In the genomic region with DNA sequence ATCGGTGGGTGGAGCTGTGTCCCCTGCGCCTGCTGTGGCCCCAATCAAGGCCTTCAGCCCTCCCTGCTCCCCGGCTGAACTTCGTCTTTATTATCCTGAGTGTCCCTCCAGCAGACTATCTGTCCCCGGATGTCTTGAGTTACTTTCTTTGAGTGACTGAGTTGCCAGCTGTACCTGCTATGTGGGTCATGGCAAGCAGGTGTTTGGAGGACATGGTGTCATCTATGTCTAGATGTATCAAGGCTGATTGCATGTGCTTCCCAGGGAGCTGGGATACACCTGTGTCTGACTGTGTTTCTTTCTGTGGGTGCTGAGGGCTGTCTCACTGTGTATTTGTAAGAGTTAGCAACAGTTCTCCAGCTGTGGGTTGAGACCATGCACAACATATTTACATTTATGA, we compare ENCODE assay signal across 8 mouse cellular contexts. TPM values are rescaled to one million over a fixed set of nuclear protein-coding genes. Genes with fewer than 3 reads are reported as not detected.
DNase-seq lines count a peak whose midpoint lies in the region; ATAC-seq lines count a peak whose summit lies in the region.

No protein-coding gene starts in this region.

- H3K27me3 ChIP-seq in lung, embryonic 15.5 days = peaks cover 18% of the 10 kb centered on the region
- H3K27me3 ChIP-seq in forebrain, embryonic 11.5 days (ENCODE audit: control insufficient read depth, insufficient read depth, low read length) = no peaks in the 10 kb centered on the region
- H3K27me3 ChIP-seq in limb, embryonic 12.5 days = peaks cover 12% of the 10 kb centered on the region; the same call in 1 of the 2 replicates

- peak overlapping the region; percentile 95 for H3K4me2 ChIP-seq in lung, embryonic 15.5 days
- H3K4me2 ChIP-seq in forebrain, embryonic 11.5 days (ENCODE audit: low read depth, low read length, severe bottlenecking) = peak overlapping the region; percentile 93
- H3K4me2 ChIP-seq in limb, embryonic 12.5 days = peak overlapping the region; percentile 92

- no peaks in the 10 kb centered on the region for H3K36me3 ChIP-seq in lung, embryonic 15.5 days
- peaks cover 3% of the 10 kb centered on the region; the same call in 1 of the 2 replicates for H3K36me3 ChIP-seq in forebrain, embryonic 11.5 days (ENCODE audit: control insufficient read depth, insufficient read depth, low read length)
- peaks cover 21% of the 10 kb centered on the region for H3K36me3 ChIP-seq in limb, embryonic 12.5 days

- no peak for DNase-seq in lung, postnatal 4 days
- no peak for DNase-seq in forebrain, embryonic 11.5 days (ENCODE audit: low spot score)
- DNase-seq in skeletal muscle tissue, adult 2 months (ENCODE audit: low read depth, low spot score) = peak; percentile 48
- DNase-seq in layer of hippocampus, adult 11-12 months (ENCODE audit: low spot score) = no peak
- DNase-seq in right cerebral cortex, postnatal 4 days = no peak
- no peak for DNase-seq in spleen, adult 12 weeks (ENCODE audit: low spot score)

- peaks cover 44% of the 10 kb centered on the region for H3K4me1 ChIP-seq in lung, embryonic 15.5 days
- peaks cover 28% of the 10 kb centered on the region for H3K4me1 ChIP-seq in forebrain, embryonic 11.5 days (replicated peaks; ENCODE audit: control insufficient read depth, insufficient read depth, low read length)
- peaks cover 75% of the 10 kb centered on the region for H3K4me1 ChIP-seq in limb, embryonic 12.5 days (replicated peaks)

- WGBS in lung, embryonic 15.5 days = 5% methylated on average over 5 of the region's 5 CpGs
- WGBS in forebrain, embryonic 11.5 days = 9% methylated on average over 5 of the region's 5 CpGs
- WGBS in limb, embryonic 12.5 days = 4% methylated on average over 5 of the region's 5 CpGs

- peak overlapping the region; percentile 50; the same call in 1 of the 2 replicates for H3K9ac ChIP-seq in lung, embryonic 15.5 days
- H3K9ac ChIP-seq in forebrain, embryonic 11.5 days (ENCODE audit: low read length) = peak overlapping the region; percentile 69
- peak overlapping the region; percentile 71 for H3K9ac ChIP-seq in limb, embryonic 12.5 days (replicated peaks)

- ATAC-seq in lung, embryonic 15.5 days (ENCODE audit: borderline replicate concordance, extremely low read depth, low FRiP score, low TSS enrichment) = no peak
- no peak for ATAC-seq in forebrain, embryonic 11.5 days (replicated peaks; ENCODE audit: low FRiP score)
- ATAC-seq in limb, embryonic 12.5 days (ENCODE audit: insufficient number of reproducible peaks, insufficient read depth, low FRiP score, low TSS enrichment, low read depth) = no peak

- peak overlapping the region; percentile 36; the same call in 1 of the 2 replicates for H3K27ac ChIP-seq in lung, embryonic 15.5 days
- no peak overlapping the region for H3K27ac ChIP-seq in forebrain, embryonic 11.5 days (ENCODE audit: low read depth, low read length)
- H3K27ac ChIP-seq in limb, embryonic 12.5 days = peak overlapping the region; percentile 73; the same call in 1 of the 2 replicates

- H3K9me3 ChIP-seq in lung, embryonic 15.5 days = no peaks in the 10 kb centered on the region
- H3K9me3 ChIP-seq in forebrain, embryonic 11.5 days (ENCODE audit: control insufficient read depth, low read length) = no peaks in the 10 kb centered on the region
- no peaks in the 10 kb centered on the region for H3K9me3 ChIP-seq in limb, embryonic 12.5 days

- peak overlapping the region; percentile 48 for H3K4me3 ChIP-seq in lung, embryonic 15.5 days
- peak overlapping the region; percentile 72 for H3K4me3 ChIP-seq in forebrain, embryonic 11.5 days (ENCODE audit: low read depth, low read length)
- peak overlapping the region; percentile 70 for H3K4me3 ChIP-seq in limb, embryonic 12.5 days (replicated peaks)

RNA-seq across cellular contexts. Expression of gene Dpf1, which starts 6.0 kb away (rescaled TPM):
- polyA plus RNA-seq in lung, embryonic 15.5 days (2015; fragmentation: Nextera tagmentation; extraction: Ambion mirVana) = 12.8 and 13.7 TPM in 2 replicates
- polyA plus RNA-seq in forebrain, embryonic 11.5 days (2014; fragmentation: Nextera tagmentation; extraction: Ambion mirVana) = 76.0 and 88.3 TPM in 2 replicates
- 22.4 and 23.7 TPM in 2 replicates for polyA plus RNA-seq in limb, embryonic 12.5 days (2016; fragmentation: Nextera tagmentation; extraction: Ambion mirVana)

RNA-seq across cellular contexts. Expression of gene Ppp1r14a, which starts 20.6 kb away (rescaled TPM):
- 148 and 159 TPM in 2 replicates for polyA plus RNA-seq in lung, embryonic 15.5 days (2015; fragmentation: Nextera tagmentation; extraction: Ambion mirVana)
- polyA plus RNA-seq in forebrain, embryonic 11.5 days (2014; fragmentation: Nextera tagmentation; extraction: Ambion mirVana) = 12.5 and 13.3 TPM in 2 replicates
- polyA plus RNA-seq in limb, embryonic 12.5 days (2016; fragmentation: Nextera tagmentation; extraction: Ambion mirVana) = 7.6 and 8.0 TPM in 2 replicates

RNA-seq across cellular contexts. Expression of gene Spint2, which starts 28.0 kb away (rescaled TPM):
- polyA plus RNA-seq in lung, embryonic 15.5 days (2015; fragmentation: Nextera tagmentation; extraction: Ambion mirVana) = 325 and 332 TPM in 2 replicates
- polyA plus RNA-seq in forebrain, embryonic 11.5 days (2014; fragmentation: Nextera tagmentation; extraction: Ambion mirVana) = 36.1 and 43.5 TPM in 2 replicates
- 106 and 107 TPM in 2 replicates for polyA plus RNA-seq in limb, embryonic 12.5 days (2016; fragmentation: Nextera tagmentation; extraction: Ambion mirVana)

Comparison
In these comparisons a context has a peak if more than half of its experiments do, and no peak if none do; other contexts are left out.
1. RNA of gene Ppp1r14a, which starts 20.6 kb away (polyA plus RNA-seq): 148 to 159 TPM in lung, embryonic 15.5 days; 12.5 to 13.3 TPM in forebrain, embryonic 11.5 days and 7.6 to 8.0 TPM in limb, embryonic 12.5 days; every median in the first group is over 10 times any median in the second.
2. Peak in every context shown above with its lines, with median percentiles within 50 percentile points of each other: H3K4me2 ChIP-seq, H3K4me3 ChIP-seq and H3K9ac ChIP-seq.